In genomic region chr4:31963354-31964193, GRCm38 (mm10) we compare ENCODE assay signal across 8 mouse cellular contexts. TPM values are rescaled to one million over a fixed set of nuclear protein-coding genes. Genes with fewer than 3 reads are reported as not detected.
DNase-seq lines count a peak whose midpoint lies in the region; ATAC-seq lines count a peak whose summit lies in the region.

Map3k7 (plus strand) TSS chr4:31964097.

- H3K9ac ChIP-seq in intestine, embryonic 14.5 days (ENCODE audit: low read length): peak within 1 kb of the TSS; percentile 74

- peak; percentile 97 for ATAC-seq in intestine, embryonic 14.5 days (replicated peaks; ENCODE audit: low FRiP score, low TSS enrichment, low read depth)

- H3K36me3 ChIP-seq in intestine, embryonic 14.5 days (ENCODE audit: control insufficient read depth, insufficient read depth, low read length): no peaks in the 10 kb centered on the region

- H3K4me2 ChIP-seq in intestine, embryonic 14.5 days (ENCODE audit: low read length): peak within 1 kb of the TSS; percentile 88

- intact Hi-C loops in left cerebral cortex, postnatal 14 days (cut with DNase I): no loop called here

- peak within 1 kb of the TSS; percentile 99 for H3K27ac ChIP-seq in intestine, embryonic 14.5 days (ENCODE audit: low read depth)

- H3K4me3 ChIP-seq in intestine, embryonic 14.5 days (ENCODE audit: low read depth, low read length): peak within 1 kb of the TSS; percentile 70

- no peaks in the 10 kb centered on the region for H3K9me3 ChIP-seq in intestine, embryonic 14.5 days (ENCODE audit: control insufficient read depth, low read length)

- WGBS in intestine, embryonic 14.5 days: under 1% methylated on average over 88 of the region's 88 CpGs

- no peaks in the 10 kb centered on the region for H3K27me3 ChIP-seq in intestine, embryonic 14.5 days (replicated peaks; ENCODE audit: control insufficient read depth, insufficient read depth, low read length)

- peak; percentile 95 to 97 for DNase-seq in adrenal gland, adult 18-20 months (ENCODE audit: low spot score in 2 of 2)
- peak; percentile 96 for DNase-seq in embryo, embryonic 11 days
- peak; percentile 91 for DNase-seq in gastrocnemius, postnatal 25 days
- DNase-seq in intestine, embryonic 14.5 days (ENCODE audit: low spot score): peak; percentile 100
- DNase-seq in left cerebral cortex, postnatal 14 days (ENCODE audit: low spot score in 2 of 2): peak; percentile 95
- DNase-seq in mesoderm, embryonic 11.5 days (ENCODE audit: low read depth, low spot score): peak; percentile 96
- peak; percentile 88 for DNase-seq in right cerebral cortex, postnatal 36 days (ENCODE audit: low spot score in 2 of 2)
- peak; percentile 93 for DNase-seq in yolk sac, embryonic 10.5 days (ENCODE audit: low spot score)

- H3K4me1 ChIP-seq in intestine, embryonic 14.5 days (replicated peaks; ENCODE audit: control insufficient read depth, insufficient read depth, low read length): peaks cover 15% of the 10 kb centered on the region

RNA-seq across cellular contexts. Expression of gene Map3k7, which starts in this region (rescaled TPM):
- total RNA-seq in adrenal gland, adult 18-20 months (2021): 10 to 100 TPM; 40.4 to 41.0 TPM
- 10 to 100 TPM; 29.6 to 33.9 TPM for total RNA-seq in gastrocnemius, postnatal 25 days (2021)
- polyA plus RNA-seq in intestine, embryonic 14.5 days (2014; fragmentation: Nextera tagmentation; extraction: Ambion mirVana): 32.1 and 35.9 TPM in 2 replicates
- 10 to 100 TPM; 44.4 to 52.2 TPM for total RNA-seq in left cerebral cortex, postnatal 14 days (2021)

Comparison
In these comparisons a context has a peak if more than half of its experiments do, and no peak if none do; other contexts are left out.
1. Peak in every context shown above with its lines: DNase-seq, ATAC-seq, H3K4me3 ChIP-seq and H3K27ac ChIP-seq.